Mouse (Mus musculus): ENCODE measurements at regions not wholly inside any gene's neighbourhood (a gene's known extent, or its start where the extent isn't known, plus 50 kb on each side); places are given as distances from the start of the nearest gene placed in this dataset.

GRCm38 (mm10) chr15:94025996-94026696 lies 430.5 kb upstream of the Prickle1 start:
- 61% methylated on average over 16 of the region's 16 CpGs for WGBS
- ATAC-seq (ENCODE audit: low FRiP score, low TSS enrichment): 0 out of 2 replicates have a peak, but pooled peaks have one; percentile 55

GRCm38 (mm10) chr15:94025239-94025971 lies 429.7 kb upstream of the Prickle1 start:
- WGBS: 64% methylated on average over 20 of the region's 20 CpGs
- Histone ChIP-seq H3K27ac (ENCODE audit: low read depth, low read length) (peak overlapping the region; percentile 78; the same call in 1 of the 2 replicates), H3K4me3 (ENCODE audit: low read length) (no peak overlapping the region), H3K27me3 (ENCODE audit: control insufficient read depth, insufficient read depth, low read length) (no peaks in the 10 kb centered on the region), H3K36me3 (ENCODE audit: control insufficient read depth, insufficient read depth, low read length) (no peaks in the 10 kb centered on the region), H3K4me2 (replicated peaks; ENCODE audit: low read depth, low read length) (no peak overlapping the region), H3K9me3 (ENCODE audit: control insufficient read depth, low read length) (no peaks in the 10 kb centered on the region), H3K9ac (ENCODE audit: low read depth, low read length) (no peak overlapping the region), H3K4me1 (ENCODE audit: control insufficient read depth, insufficient read depth, low read length) (no peaks in the 10 kb centered on the region)
- ATAC-seq (ENCODE audit: low FRiP score, low TSS enrichment): peak; percentile 72; the same call in 1 of the 2 replicates

More at GRCm38 (mm10) chr15:94025996-94026696, 430.5 kb upstream of the Prickle1 start:
- Histone ChIP-seq H3K9me3 (ENCODE audit: control insufficient read depth, low read length) (no peaks in the 10 kb centered on the region), H3K27me3 (ENCODE audit: control insufficient read depth, insufficient read depth, low read length) (no peaks in the 10 kb centered on the region), H3K9ac (ENCODE audit: low read depth, low read length) (no peak overlapping the region), H3K4me2 (replicated peaks; ENCODE audit: low read depth, low read length) (no peak overlapping the region), H3K36me3 (ENCODE audit: control insufficient read depth, insufficient read depth, low read length) (no peaks in the 10 kb centered on the region), H3K4me1 (ENCODE audit: control insufficient read depth, insufficient read depth, low read length) (no peaks in the 10 kb centered on the region), H3K4me3 (ENCODE audit: low read length) (no peak overlapping the region), H3K27ac (ENCODE audit: low read depth, low read length) (peak overlapping the region; percentile 12; the same call in 1 of the 2 replicates)

DNA sequence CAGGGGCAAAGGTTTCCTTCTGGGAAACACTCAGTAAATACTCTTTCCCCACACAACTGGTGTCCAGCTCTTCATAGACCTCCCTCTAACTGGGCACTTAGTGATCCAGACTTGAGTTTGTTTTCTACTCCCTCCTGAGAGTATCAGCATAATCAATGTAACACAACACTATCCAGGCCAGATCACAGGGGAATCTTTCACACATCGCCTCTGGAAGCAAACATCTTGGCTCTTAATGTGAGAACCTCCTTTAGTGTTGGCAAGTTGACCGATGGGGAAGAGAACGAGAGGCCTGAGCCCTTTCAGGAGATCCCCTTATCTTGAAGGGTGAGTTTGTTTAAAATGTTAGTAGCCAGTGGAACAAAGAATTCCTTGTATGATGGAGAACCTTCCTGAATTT lies 429.1 kb upstream of the Prickle1 start:
- no peak for ATAC-seq (ENCODE audit: low FRiP score, low TSS enrichment)
- Histone ChIP-seq H3K9ac (ENCODE audit: low read depth, low read length) (no peak overlapping the region), H3K4me2 (replicated peaks; ENCODE audit: low read depth, low read length) (no peak overlapping the region), H3K4me1 (ENCODE audit: control insufficient read depth, insufficient read depth, low read length) (no peaks in the 10 kb centered on the region), H3K27ac (ENCODE audit: low read depth, low read length) (no peak overlapping the region; the same call in 1 of the 2 replicates), H3K9me3 (ENCODE audit: control insufficient read depth, low read length) (peaks cover under 1% of the 10 kb centered on the region; the same call in 1 of the 2 replicates), H3K27me3 (ENCODE audit: control insufficient read depth, insufficient read depth, low read length) (no peaks in the 10 kb centered on the region), H3K36me3 (ENCODE audit: control insufficient read depth, insufficient read depth, low read length) (no peaks in the 10 kb centered on the region), H3K4me3 (ENCODE audit: low read length) (no peak overlapping the region)
- WGBS: 70% methylated on average over 3 of the region's 3 CpGs

DNA sequence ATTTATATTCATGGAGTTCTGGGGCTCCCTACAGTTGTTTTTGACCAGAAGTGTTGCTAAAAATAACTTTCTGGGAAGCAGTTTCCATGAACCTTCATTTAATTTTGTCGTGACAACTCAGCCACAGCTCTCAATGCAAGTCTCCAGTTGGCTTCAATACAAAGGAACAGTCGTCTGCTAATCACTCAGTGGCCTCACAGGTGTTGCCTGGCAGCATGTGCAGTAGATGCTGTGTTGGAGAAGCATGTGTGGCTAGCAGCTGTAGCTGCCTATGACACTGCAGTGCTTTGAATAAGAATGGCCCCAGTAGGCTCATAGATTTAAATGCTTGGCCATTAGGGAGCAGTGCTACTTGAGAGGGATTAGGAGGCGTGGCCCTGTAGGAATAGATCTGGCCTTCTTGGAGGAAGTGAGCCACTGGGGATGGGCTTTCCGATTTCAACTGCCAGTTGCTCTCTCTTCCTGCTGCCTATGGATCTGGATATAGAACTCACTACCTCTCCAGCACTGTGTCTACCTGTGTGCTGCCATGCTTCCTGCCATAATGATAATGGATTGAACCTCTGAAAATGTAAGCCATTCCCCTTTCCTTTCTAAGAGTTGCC lies 428.5 kb upstream of the Prickle1 start:
- Histone ChIP-seq H3K9me3 (ENCODE audit: control insufficient read depth, low read length) (peaks cover 5% of the 10 kb centered on the region; the same call in 1 of the 2 replicates), H3K36me3 (ENCODE audit: control insufficient read depth, insufficient read depth, low read length) (no peaks in the 10 kb centered on the region), H3K9ac (ENCODE audit: low read depth, low read length) (no peak overlapping the region), H3K27ac (ENCODE audit: low read depth, low read length) (no peak overlapping the region), H3K27me3 (ENCODE audit: control insufficient read depth, insufficient read depth, low read length) (no peaks in the 10 kb centered on the region), H3K4me2 (replicated peaks; ENCODE audit: low read depth, low read length) (no peak overlapping the region), H3K4me1 (ENCODE audit: control insufficient read depth, insufficient read depth, low read length) (no peaks in the 10 kb centered on the region), H3K4me3 (ENCODE audit: low read length) (no peak overlapping the region)
- no peak for ATAC-seq (ENCODE audit: low FRiP score, low TSS enrichment)
- WGBS: 74% methylated on average over 4 of the region's 4 CpGs

GRCm38 (mm10) chr15:94023501-94023900 lies 427.8 kb upstream of the Prickle1 start:
- no peak for ATAC-seq (ENCODE audit: low FRiP score, low TSS enrichment)
- no peak overlapping the region for H3K27ac ChIP-seq (ENCODE audit: low read depth, low read length)

GRCm38 (mm10) chr15:94017814-94018213 lies 422.1 kb upstream of the Prickle1 start:
- H3K36me3 ChIP-seq (ENCODE audit: control insufficient read depth, insufficient read depth, low read length): no peaks in the 10 kb centered on the region
- no peaks in the 10 kb centered on the region for H3K4me1 ChIP-seq (ENCODE audit: control insufficient read depth, insufficient read depth, low read length)
- no peak overlapping the region for H3K27ac ChIP-seq (ENCODE audit: low read depth, low read length)
- no peak overlapping the region for H3K9ac ChIP-seq (ENCODE audit: low read depth, low read length)
- peaks cover 5% of the 10 kb centered on the region; the same call in 1 of the 2 replicates for H3K9me3 ChIP-seq (ENCODE audit: control insufficient read depth, low read length)
- no peak overlapping the region for H3K4me3 ChIP-seq (ENCODE audit: low read length)
- H3K27me3 ChIP-seq (ENCODE audit: control insufficient read depth, insufficient read depth, low read length): no peaks in the 10 kb centered on the region
- no peak for ATAC-seq (ENCODE audit: low FRiP score, low TSS enrichment)
- 76% methylated on average over 9 of the region's 9 CpGs for WGBS
- H3K4me2 ChIP-seq (replicated peaks; ENCODE audit: low read depth, low read length): no peak overlapping the region

More at GRCm38 (mm10) chr15:94023501-94023900, 427.8 kb upstream of the Prickle1 start:
- Histone ChIP-seq H3K9me3 (ENCODE audit: control insufficient read depth, low read length) (peaks cover 5% of the 10 kb centered on the region; the same call in 1 of the 2 replicates), H3K4me1 (ENCODE audit: control insufficient read depth, insufficient read depth, low read length) (no peaks in the 10 kb centered on the region), H3K36me3 (ENCODE audit: control insufficient read depth, insufficient read depth, low read length) (no peaks in the 10 kb centered on the region), H3K9ac (ENCODE audit: low read depth, low read length) (no peak overlapping the region), H3K4me2 (replicated peaks; ENCODE audit: low read depth, low read length) (no peak overlapping the region), H3K27me3 (ENCODE audit: control insufficient read depth, insufficient read depth, low read length) (no peaks in the 10 kb centered on the region), H3K4me3 (ENCODE audit: low read length) (no peak overlapping the region)
- 88% methylated on average over 4 of the region's 4 CpGs for WGBS

- H3K27me3 ChIP-seq (ENCODE audit: control insufficient read depth, insufficient read depth, low read length): no peaks in the 10 kb centered on the region
- no peak overlapping the region for H3K4me2 ChIP-seq (replicated peaks; ENCODE audit: low read depth, low read length)
- H3K4me1 ChIP-seq (ENCODE audit: control insufficient read depth, insufficient read depth, low read length): 0 out of 2 replicates have a peak, but pooled peaks cover 6% of the 10 kb centered on the region
- WGBS: 52% methylated on average over 4 of the region's 4 CpGs
- H3K36me3 ChIP-seq (ENCODE audit: control insufficient read depth, insufficient read depth, low read length): no peaks in the 10 kb centered on the region
- no peaks in the 10 kb centered on the region for H3K9me3 ChIP-seq (ENCODE audit: control insufficient read depth, low read length)
- H3K27ac ChIP-seq (ENCODE audit: low read depth, low read length): no peak overlapping the region
- H3K9ac ChIP-seq (ENCODE audit: low read depth, low read length): no peak overlapping the region
- ATAC-seq (ENCODE audit: low FRiP score, low TSS enrichment): no peak
- H3K4me3 ChIP-seq (ENCODE audit: low read length): no peak overlapping the region
Observed at GRCm38 (mm10) chr15:94011499-94011898, 415.8 kb upstream of the Prickle1 start.

GRCm38 (mm10) chr15:94006082-94006481 lies 410.4 kb upstream of the Prickle1 start:
- no peak overlapping the region for H3K4me3 ChIP-seq (ENCODE audit: low read length)
- no peak overlapping the region for H3K27ac ChIP-seq (ENCODE audit: low read depth, low read length)
- no peak overlapping the region for H3K4me2 ChIP-seq (replicated peaks; ENCODE audit: low read depth, low read length)
- H3K36me3 ChIP-seq (ENCODE audit: control insufficient read depth, insufficient read depth, low read length): no peaks in the 10 kb centered on the region
- H3K4me1 ChIP-seq (ENCODE audit: control insufficient read depth, insufficient read depth, low read length): peaks cover 18% of the 10 kb centered on the region; the same call in 1 of the 2 replicates
- peaks cover 3% of the 10 kb centered on the region; the same call in 1 of the 2 replicates for H3K27me3 ChIP-seq (ENCODE audit: control insufficient read depth, insufficient read depth, low read length)
- WGBS: 50% methylated on average over 5 of the region's 5 CpGs
- H3K9me3 ChIP-seq (ENCODE audit: control insufficient read depth, low read length): no peaks in the 10 kb centered on the region
- no peak overlapping the region for H3K9ac ChIP-seq (ENCODE audit: low read depth, low read length)
- no peak for ATAC-seq (ENCODE audit: low FRiP score, low TSS enrichment)
